Mouse (Mus musculus) embryonic facial prominence, embryonic 11.5 days (tissue): ENCODE results near the gene Kremen1. TPM values are rescaled to one million over a fixed set of nuclear protein-coding genes. Genes with fewer than 3 reads are reported as not detected.

Source experiments
- ATAC-seq: fragments of 200-750 bp; cut with Nextera tagmentation; replicated peaks from 2 replicates; pipeline ENCODE4 v1.8.0; 2017; ENCODE audit warnings: low read depth; ENCODE audit not compliant: insufficient number of reproducible peaks, low FRiP score, low TSS enrichment
- DNase-seq: peaks from one replicate; pipeline ENCODE4 v3.0.0-alpha.2; 2015; ENCODE audit warnings: low spot score
- H3K27ac ChIP-seq: fragments of 300-500 bp; sonication (generic); replicated peaks from 2 replicates; pipeline ENCODE4 v1.5.1; 2014; ENCODE audit warnings: mild to moderate bottlenecking, low read depth, low read length, control low read depth
- H3K27me3 ChIP-seq: fragments of 300-500 bp; sonication (generic); 2 replicates; pipeline ENCODE4 v1.6.1; 2014; ENCODE audit warnings: mild to moderate bottlenecking, low read length, moderate library complexity, mixed read lengths; ENCODE audit not compliant: control insufficient read depth, insufficient read depth
- H3K36me3 ChIP-seq: fragments of 300-500 bp; sonication (generic); replicated peaks from 2 replicates; pipeline ENCODE4 v1.6.1; 2014; ENCODE audit warnings: low read depth, mild to moderate bottlenecking, low read length, moderate library complexity, mixed read lengths; ENCODE audit not compliant: control insufficient read depth, insufficient read depth
- H3K4me1 ChIP-seq: fragments of 300-500 bp; sonication (generic); 2 replicates; pipeline ENCODE4 v1.6.1; 2014; ENCODE audit warnings: low read length, mixed read lengths; ENCODE audit not compliant: control insufficient read depth, insufficient read depth
- H3K4me2 ChIP-seq: fragments of 300-500 bp; sonication (generic); 2 replicates; pipeline ENCODE4 v1.6.1; 2014; ENCODE audit warnings: low read depth, mild to moderate bottlenecking, control low read depth, low read length, moderate library complexity
- H3K4me3 ChIP-seq: fragments of 300-500 bp; sonication (generic); 2 replicates; pipeline ENCODE4 v1.5.1; 2014; ENCODE audit warnings: low read depth, low read length, control low read depth
- H3K9ac ChIP-seq: fragments of 300-500 bp; sonication (generic); replicated peaks from 2 replicates; pipeline ENCODE4 v1.6.1; 2014; ENCODE audit warnings: mild to moderate bottlenecking, control low read depth, low read length
- H3K9me3 ChIP-seq: fragments of 300-500 bp; sonication (generic); replicated peaks from 2 replicates; pipeline ENCODE4 v1.6.1; 2016; ENCODE audit warnings: mild to moderate bottlenecking, low read length, inconsistent platforms, mixed read lengths; ENCODE audit not compliant: control insufficient read depth
- WGBS: fragments of 180-500 bp; shearing (Covaris S2); extraction: QIAGEN DNeasy Blood & Tissue Kit; methylation state at CpG from one replicate; pipeline ENCODE4 v1.1.7; 2014; 5-methylcytosine and 5-hydroxymethylcytosine counted together
- polyA plus RNA-seq: library from polyadenylated mRNA; unstranded; fragments of >200 nt; fragmentation: Nextera tagmentation; extraction: Ambion mirVana; gene quantifications from 2 replicates; pipeline ENCODE4 v1.2.1, GENCODE M21; 2014

Gene Kremen1
- polyA plus RNA-seq, 1 experiment from 2014 or later, result 7.1 TPM

- Histone ChIP-seq H3K9me3 (no peaks in the 10 kb centered on the region), H3K4me3 (no peak overlapping the region), H3K9ac (0 out of 2 replicates have a peak overlapping the region, but pooled peaks have one; percentile 11), H3K27ac (peak overlapping the region; percentile 64), H3K36me3 (no peaks in the 10 kb centered on the region), H3K27me3 (no peaks in the 10 kb centered on the region), H3K4me1 (0 out of 2 replicates have a peak, but pooled peaks cover 2% of the 10 kb centered on the region), H3K4me2 (no peak overlapping the region)
- 13% methylated on average over 9 of the region's 9 CpGs for WGBS
- DNase-seq (peak; percentile 72), ATAC-seq (peak; percentile 81)
These were observed 77.1 kb downstream of the Kremen1 start for GRCm38 (mm10) chr11:5184250-5184649.

DNA sequence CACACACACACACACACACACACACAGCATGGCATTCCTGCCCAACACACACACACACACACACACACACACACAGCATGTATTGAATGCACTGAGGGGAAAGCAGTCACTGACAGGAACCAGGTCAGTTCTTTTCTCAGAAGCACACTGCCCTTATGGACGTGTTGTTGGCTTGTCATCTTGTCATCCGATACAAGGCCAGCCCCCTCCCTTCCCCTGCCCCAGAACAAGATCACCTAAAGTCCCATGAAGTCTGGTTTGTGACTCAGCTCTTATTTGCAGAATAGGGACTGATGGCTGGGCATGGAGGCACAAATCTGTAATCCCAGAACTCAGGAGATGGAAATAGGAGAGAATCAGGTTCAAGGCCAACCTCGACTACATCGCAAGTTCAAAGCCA, 78.5 kb downstream of the Kremen1 start:
- no peaks in the 10 kb centered on the region for H3K9me3 ChIP-seq
- ATAC-seq (no peak), DNase-seq (no peak)
- H3K4me3 ChIP-seq, result no peak overlapping the region
- H3K4me2 ChIP-seq, result no peak overlapping the region
- H3K27me3 ChIP-seq, result no peaks in the 10 kb centered on the region
- H3K9ac ChIP-seq, result no peak overlapping the region
- WGBS, result 62% methylated on average over 4 of the region's 4 CpGs
- no peaks in the 10 kb centered on the region for H3K4me1 ChIP-seq
- H3K36me3 ChIP-seq, result no peaks in the 10 kb centered on the region
- no peak overlapping the region for H3K27ac ChIP-seq

- Histone ChIP-seq H3K27ac (no peak overlapping the region), H3K4me1 (no peaks in the 10 kb centered on the region; the same call in 1 of the 2 replicates), H3K27me3 (no peaks in the 10 kb centered on the region), H3K36me3 (no peaks in the 10 kb centered on the region), H3K4me3 (no peak overlapping the region), H3K9ac (no peak overlapping the region), H3K4me2 (no peak overlapping the region), H3K9me3 (no peaks in the 10 kb centered on the region)
- ATAC-seq (no peak), DNase-seq (peak; percentile 87)
- 20% methylated on average over 13 of the region's 13 CpGs for WGBS
These were observed 79.4 kb downstream of the Kremen1 start for GRCm38 (mm10) chr11:5181850-5182404.

DNA sequence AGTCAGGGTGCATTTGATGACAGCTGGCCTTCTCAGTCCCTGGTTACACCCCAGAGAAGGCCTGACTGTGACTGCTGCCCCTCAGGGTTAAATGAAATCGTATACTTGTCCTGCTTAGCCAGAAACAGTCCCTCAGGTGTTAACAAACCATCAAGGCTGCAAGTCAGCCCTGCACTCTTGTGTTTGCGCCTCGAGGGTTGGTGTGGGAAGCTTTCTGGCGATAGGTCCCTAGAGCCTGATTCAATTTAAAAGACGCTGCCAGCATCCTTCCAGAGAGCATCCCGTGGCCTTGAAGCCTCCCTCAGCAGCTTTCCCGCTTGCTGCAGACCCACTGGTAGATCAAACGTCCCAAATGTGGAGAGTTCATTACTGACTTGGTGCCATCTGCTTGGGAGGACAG, 82.0 kb downstream of the Kremen1 start:
- H3K4me2 ChIP-seq, result no peak overlapping the region
- no peak overlapping the region for H3K4me3 ChIP-seq
- H3K27ac ChIP-seq, result no peak overlapping the region
- H3K9ac ChIP-seq, result no peak overlapping the region
- ATAC-seq (no peak), DNase-seq (no peak)
- 39% methylated on average over 8 of the region's 8 CpGs for WGBS
- no peaks in the 10 kb centered on the region for H3K27me3 ChIP-seq
- H3K36me3 ChIP-seq, result no peaks in the 10 kb centered on the region
- H3K4me1 ChIP-seq, result no peaks in the 10 kb centered on the region; the same call in 1 of the 2 replicates
- no peaks in the 10 kb centered on the region for H3K9me3 ChIP-seq

DNA sequence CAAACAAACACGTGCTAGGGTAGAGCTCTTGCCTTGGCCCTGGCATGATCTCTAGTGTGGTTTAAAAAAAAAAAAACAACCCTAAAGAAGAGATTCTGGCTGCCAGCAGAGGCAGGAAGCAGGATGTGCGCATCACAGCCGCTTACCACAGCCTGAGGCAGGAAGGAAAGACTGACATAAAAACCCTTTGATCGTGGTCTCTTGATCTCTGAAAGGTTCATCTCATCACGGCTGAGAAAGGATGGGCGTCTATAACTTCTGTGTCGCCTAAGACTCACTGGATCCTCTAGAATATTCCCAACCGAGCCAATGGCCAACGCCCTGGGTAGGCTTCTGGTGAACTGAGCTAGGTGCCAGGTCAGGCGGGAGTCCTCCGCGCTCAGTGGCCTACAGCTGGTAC, 84.2 kb downstream of the Kremen1 start:
- no peak overlapping the region for H3K4me3 ChIP-seq
- H3K4me1 ChIP-seq, result no peaks in the 10 kb centered on the region; the same call in 1 of the 2 replicates
- DNase-seq (no peak), ATAC-seq (no peak)
- H3K27me3 ChIP-seq, result no peaks in the 10 kb centered on the region
- H3K27ac ChIP-seq, result no peak overlapping the region
- H3K4me2 ChIP-seq, result no peak overlapping the region
- WGBS, result 58% methylated on average over 12 of the region's 12 CpGs
- H3K9me3 ChIP-seq, result no peaks in the 10 kb centered on the region
- H3K36me3 ChIP-seq, result no peaks in the 10 kb centered on the region
- H3K9ac ChIP-seq, result no peak overlapping the region

- no peak overlapping the region for H3K27ac ChIP-seq
- no peak overlapping the region for H3K4me2 ChIP-seq
- no peaks in the 10 kb centered on the region for H3K9me3 ChIP-seq
- H3K36me3 ChIP-seq, result no peaks in the 10 kb centered on the region
- H3K27me3 ChIP-seq, result no peaks in the 10 kb centered on the region
- DNase-seq, result no peak
- ATAC-seq, result no peak
- 75% methylated on average over 8 of the region's 8 CpGs for WGBS
- no peaks in the 10 kb centered on the region; the same call in 1 of the 2 replicates for H3K4me1 ChIP-seq
- no peak overlapping the region for H3K9ac ChIP-seq
- no peak overlapping the region for H3K4me3 ChIP-seq
These were observed 84.7 kb downstream of the Kremen1 start for GRCm38 (mm10) chr11:5176685-5177084.

GRCm38 (mm10) chr11:5175866-5176265, 85.5 kb downstream of the Kremen1 start:
- Histone ChIP-seq H3K9ac (no peak overlapping the region), H3K4me2 (no peak overlapping the region), H3K4me3 (no peak overlapping the region), H3K27ac (no peak overlapping the region), H3K4me1 (no peaks in the 10 kb centered on the region; the same call in 1 of the 2 replicates), H3K36me3 (no peaks in the 10 kb centered on the region), H3K9me3 (no peaks in the 10 kb centered on the region), H3K27me3 (no peaks in the 10 kb centered on the region)
- DNase-seq (no peak), ATAC-seq (no peak)
- 83% methylated on average over 2 of the region's 2 CpGs for WGBS

DNA sequence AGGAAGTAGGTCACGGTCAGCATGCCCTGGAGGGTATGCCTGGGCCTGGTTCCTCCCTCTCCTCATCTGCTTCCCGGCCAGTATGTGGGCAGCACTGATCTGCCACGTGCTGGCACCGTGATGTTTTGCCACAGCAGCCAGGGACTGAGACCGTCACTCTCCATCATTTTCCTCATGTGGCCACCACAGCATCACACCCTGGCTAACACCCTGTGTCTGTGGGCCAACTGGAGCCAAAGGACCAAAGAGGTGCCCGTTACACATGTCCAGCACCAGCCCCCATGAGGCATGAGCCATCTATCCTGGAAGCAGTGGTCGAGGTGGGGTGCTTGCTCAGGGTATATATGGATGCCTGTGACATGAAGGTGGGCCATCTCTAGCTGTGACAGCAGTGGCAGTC, 86.2 kb downstream of the Kremen1 start:
- no peak overlapping the region for H3K27ac ChIP-seq
- ATAC-seq, result no peak
- H3K27me3 ChIP-seq, result no peaks in the 10 kb centered on the region
- H3K4me3 ChIP-seq, result no peak overlapping the region
- no peak for DNase-seq
- H3K9ac ChIP-seq, result no peak overlapping the region
- H3K4me1 ChIP-seq, result no peaks in the 10 kb centered on the region; the same call in 1 of the 2 replicates
- no peak overlapping the region for H3K4me2 ChIP-seq
- no peaks in the 10 kb centered on the region for H3K9me3 ChIP-seq
- no peaks in the 10 kb centered on the region for H3K36me3 ChIP-seq
- WGBS, result 86% methylated on average over 7 of the region's 7 CpGs
